In genomic region chr17:49185052-49185612, GRCm38 (mm10) we compare ENCODE assay signal across 29 mouse cellular contexts.
DNase-seq lines count a peak whose midpoint lies in the region; ATAC-seq and TF ChIP-seq lines count a peak whose summit lies in the region.
"Had no signal": no experiment of that assay in that cellular context is flagged by ENCODE, and none has a peak within 500 bp of the region (broad histone marks: within the 10 kb centered on the region; RNA-seq: fewer than 3 reads in every experiment).

No protein-coding gene starts in this region.

- no peak overlapping the region for H3K27ac ChIP-seq in gastrocnemius, adult 2 months
- no peak overlapping the region for H3K27ac ChIP-seq in neural tube, embryonic 11.5 days (ENCODE audit: low read depth, low read length)
- H3K27ac ChIP-seq in neural tube, embryonic 14.5 days (ENCODE audit: low read depth, low read length): no peak overlapping the region
- no peak overlapping the region for H3K27ac ChIP-seq in intestine, embryonic 16.5 days (ENCODE audit: low read length)
- H3K27ac ChIP-seq: embryonic facial prominence, embryonic 15.5 days; heart, embryonic 15.5 days; hindbrain, embryonic 10.5 days; hindbrain, embryonic 15.5 days had no signal

- peak; percentile 26 for DNase-seq in gastrocnemius, adult 2 months
- no peak for DNase-seq in gastrocnemius, postnatal 25 days
- no peak for DNase-seq in neural tube, embryonic 11.5 days (ENCODE audit: low spot score)
- no peak for DNase-seq in neural tube, embryonic 10.5 days (ENCODE audit: extremely low spot score, low spot score)
- DNase-seq in kidney, adult 8-10 months: no peak
- DNase-seq: adrenal gland, adult 8-10 months; adrenal gland, postnatal 25 days; cerebellum, adult 11-12 months; cerebellum, adult 8-10 months; cerebellum, postnatal 10 days; cerebellum, postnatal 36 days; embryo, embryonic 11 days; forebrain, postnatal 0 days; gastrocnemius, postnatal 10 days; heart, adult 18-20 months; heart, postnatal 10 days; heart, postnatal 36 days had no signal

- H3K27me3 ChIP-seq in neural tube, embryonic 11.5 days (ENCODE audit: control insufficient read depth, insufficient read depth, low read length): no peaks in the 10 kb centered on the region
- no peaks in the 10 kb centered on the region for H3K27me3 ChIP-seq in neural tube, embryonic 14.5 days (ENCODE audit: control insufficient read depth, insufficient read depth, low read length)
- H3K27me3 ChIP-seq in intestine, embryonic 16.5 days (replicated peaks; ENCODE audit: control insufficient read depth, insufficient read depth, low read length): no peaks in the 10 kb centered on the region
- H3K27me3 ChIP-seq: hindbrain, embryonic 15.5 days had no signal

- intact Hi-C loops in gastrocnemius, adult 2 months (cut with DNase I): no loop called here

- H3K4me1 ChIP-seq in neural tube, embryonic 11.5 days (ENCODE audit: control insufficient read depth, insufficient read depth, low read length): 0 out of 2 replicates have a peak, but pooled peaks cover 3% of the 10 kb centered on the region
- no peaks in the 10 kb centered on the region for H3K4me1 ChIP-seq in neural tube, embryonic 14.5 days (ENCODE audit: control insufficient read depth, insufficient read depth, low read length)
- H3K4me1 ChIP-seq in intestine, embryonic 16.5 days (ENCODE audit: control insufficient read depth, insufficient read depth, low read length): no peaks in the 10 kb centered on the region
- H3K4me1 ChIP-seq: embryonic facial prominence, embryonic 15.5 days; heart, embryonic 12.5 days; heart, embryonic 15.5 days; hindbrain, embryonic 10.5 days had no signal

- ATAC-seq in neural tube, embryonic 11.5 days (ENCODE audit: insufficient read depth, low FRiP score, low TSS enrichment): peak; percentile 38; the same call in 1 of the 2 replicates
- peak; percentile 74; the same call in 1 of the 2 replicates for ATAC-seq in neural tube, embryonic 14.5 days (ENCODE audit: low read depth)
- ATAC-seq in intestine, embryonic 16.5 days: no peak
- ATAC-seq: activated CD4-positive, CD25-positive, alpha-beta regulatory T cell, adult 4 months; CD4-positive, CD25-positive, alpha-beta regulatory T cell, adult 4 months; forebrain, embryonic 14.5 days; forebrain, postnatal 0 days; inflammation-experienced regulatory T-cells, adult 6 months; intestine, postnatal 0 days had no signal

- WGBS in neural tube, embryonic 11.5 days: 40% methylated on average over 8 of the region's 8 CpGs
- 24% methylated on average over 8 of the region's 8 CpGs for WGBS in neural tube, embryonic 14.5 days
- 49% methylated on average over 8 of the region's 8 CpGs for WGBS in intestine, embryonic 16.5 days

- H3K9ac ChIP-seq in neural tube, embryonic 11.5 days (ENCODE audit: low read length): no peak overlapping the region
- no peak overlapping the region for H3K9ac ChIP-seq in neural tube, embryonic 14.5 days (replicated peaks; ENCODE audit: low read depth, low read length)
- no peak overlapping the region for H3K9ac ChIP-seq in intestine, embryonic 16.5 days (ENCODE audit: low read depth, low read length)
- H3K9ac ChIP-seq: embryonic facial prominence, embryonic 15.5 days; forebrain, postnatal 0 days; heart, embryonic 12.5 days; heart, embryonic 15.5 days; hindbrain, embryonic 15.5 days had no signal

- H3K4me3 ChIP-seq in gastrocnemius, adult 2 months: no peak overlapping the region
- H3K4me3 ChIP-seq in neural tube, embryonic 11.5 days (ENCODE audit: low read depth, low read length): no peak overlapping the region
- no peak overlapping the region for H3K4me3 ChIP-seq in neural tube, embryonic 14.5 days (ENCODE audit: low read depth, low read length)
- no peak overlapping the region for H3K4me3 ChIP-seq in intestine, embryonic 16.5 days (ENCODE audit: low read length)
- H3K4me3 ChIP-seq: embryonic facial prominence, embryonic 15.5 days; heart, embryonic 12.5 days; heart, embryonic 15.5 days; hindbrain, embryonic 10.5 days; hindbrain, embryonic 15.5 days had no signal

- H3K4me2 ChIP-seq in neural tube, embryonic 11.5 days (ENCODE audit: low read depth): no peak overlapping the region
- no peak overlapping the region for H3K4me2 ChIP-seq in neural tube, embryonic 14.5 days (ENCODE audit: low read depth, low read length)
- H3K4me2 ChIP-seq in intestine, embryonic 16.5 days (ENCODE audit: low read depth, low read length): no peak overlapping the region
- H3K4me2 ChIP-seq: embryonic facial prominence, embryonic 15.5 days; heart, embryonic 12.5 days; heart, embryonic 15.5 days; hindbrain, embryonic 15.5 days had no signal

- no peak for TF ChIP-seq CTCF in gastrocnemius, adult 2 months (IDR thresholded peaks at IDR 0.05)

- H3K36me3 ChIP-seq in neural tube, embryonic 11.5 days (ENCODE audit: control insufficient read depth, insufficient read depth, low read length): no peaks in the 10 kb centered on the region
- H3K36me3 ChIP-seq in neural tube, embryonic 14.5 days (ENCODE audit: control insufficient read depth, insufficient read depth, low read length): no peaks in the 10 kb centered on the region
- H3K36me3 ChIP-seq in intestine, embryonic 16.5 days (ENCODE audit: control insufficient read depth, insufficient read depth, low read length): no peaks in the 10 kb centered on the region
- H3K36me3 ChIP-seq: embryonic facial prominence, embryonic 15.5 days; heart, embryonic 12.5 days; heart, embryonic 15.5 days; hindbrain, embryonic 10.5 days; hindbrain, embryonic 15.5 days had no signal

- H3K9me3 ChIP-seq in neural tube, embryonic 11.5 days (ENCODE audit: control insufficient read depth, low read length): no peaks in the 10 kb centered on the region
- H3K9me3 ChIP-seq in neural tube, embryonic 14.5 days (ENCODE audit: control insufficient read depth, low read length): no peaks in the 10 kb centered on the region
- H3K9me3 ChIP-seq in intestine, embryonic 16.5 days (ENCODE audit: control insufficient read depth, low read length): no peaks in the 10 kb centered on the region
- H3K9me3 ChIP-seq: embryonic facial prominence, embryonic 15.5 days; heart, embryonic 12.5 days; heart, embryonic 15.5 days; hindbrain, embryonic 10.5 days; hindbrain, embryonic 15.5 days had no signal
